ENCODE assay signal across 1 mouse cellular context in genomic region chr2:156764022-156764421, GRCm38 (mm10).
TF ChIP-seq lines count a peak whose summit lies in the region.

No protein-coding gene starts in this region.

TF ChIP-seq in CH12.LX, 34 proteins besides CTCF, POLR2A, EP300 and RAD21 (continued from another document):
- TF ChIP-seq JUND (conservative IDR thresholded peaks at IDR 0.05; ENCODE audit: low read depth, low read length) (no peak), CHD1 (IDR thresholded peaks at IDR 0.05; ENCODE audit: low read depth, low read length) (no peak), ELF1 (IDR thresholded peaks at IDR 0.05; ENCODE audit: low read depth, low read length) (peak; percentile 68), MAX (IDR thresholded peaks at IDR 0.05; ENCODE audit: low read length) (peak; percentile 80), NRF1 (IDR thresholded peaks at IDR 0.05; ENCODE audit: low read depth, low read length) (peak; percentile 35; the same call in 1 of the 2 replicates), MAZ (IDR thresholded peaks at IDR 0.05; ENCODE audit: low read depth, low read length) (peak; percentile 91), IRF4 (IDR thresholded peaks at IDR 0.05; ENCODE audit: low read depth, low read length) (peak; percentile 57), ZNF384 (IDR thresholded peaks at IDR 0.05; ENCODE audit: low read depth, low read length) (no peak), USF1 (IDR thresholded peaks at IDR 0.05; ENCODE audit: low read depth, low read length) (no peak), E2F4 (IDR thresholded peaks at IDR 0.05; ENCODE audit: insufficient replicate concordance, low read depth, low read length) (no peak), MEF2A (IDR thresholded peaks at IDR 0.05; ENCODE audit: borderline replicate concordance, low read depth, low read length) (peak; percentile 81; the same call in 1 of the 2 replicates), ETS1 (conservative IDR thresholded peaks at IDR 0.05; ENCODE audit: low read depth, low read length) (peak; percentile 89), MXI1 (IDR thresholded peaks at IDR 0.05; ENCODE audit: low read depth, low read length) (peak; percentile 56; the same call in 1 of the 2 replicates), UBTF (IDR thresholded peaks at IDR 0.05; ENCODE audit: low read depth, low read length) (0 out of 2 replicates have a peak, but pooled peaks have one; percentile 35), TCF12 (IDR thresholded peaks at IDR 0.05; ENCODE audit: low read depth, low read length) (peak; percentile 69; the same call in 1 of the 2 replicates), HCFC1 (IDR thresholded peaks at IDR 0.05; ENCODE audit: low read depth, low read length) (peak; percentile 50), ZMIZ1 (IDR thresholded peaks at IDR 0.05; ENCODE audit: low read depth, low read length) (0 out of 2 replicates have a peak, but pooled peaks have one; percentile 54), BHLHE40 (IDR thresholded peaks at IDR 0.05; ENCODE audit: low read depth, low read length) (peak; percentile 92), MYC (IDR thresholded peaks at IDR 0.05; ENCODE audit: low read depth, low read length) (peak; percentile 84)
